Mouse (Mus musculus): ENCODE results near the gene Triap1. TPM values are rescaled to one million over a fixed set of nuclear protein-coding genes. Genes with fewer than 3 reads are reported as not detected.
"Not testable (repeated sequence)": the region's sequence is repeated elsewhere in the genome, so short reads cannot be mapped to it uniquely, and the experiment has no call there.

Gene Triap1
- polyA plus RNA-seq, 1 experiment from 2014 or later = 29.6 TPM

DNA sequence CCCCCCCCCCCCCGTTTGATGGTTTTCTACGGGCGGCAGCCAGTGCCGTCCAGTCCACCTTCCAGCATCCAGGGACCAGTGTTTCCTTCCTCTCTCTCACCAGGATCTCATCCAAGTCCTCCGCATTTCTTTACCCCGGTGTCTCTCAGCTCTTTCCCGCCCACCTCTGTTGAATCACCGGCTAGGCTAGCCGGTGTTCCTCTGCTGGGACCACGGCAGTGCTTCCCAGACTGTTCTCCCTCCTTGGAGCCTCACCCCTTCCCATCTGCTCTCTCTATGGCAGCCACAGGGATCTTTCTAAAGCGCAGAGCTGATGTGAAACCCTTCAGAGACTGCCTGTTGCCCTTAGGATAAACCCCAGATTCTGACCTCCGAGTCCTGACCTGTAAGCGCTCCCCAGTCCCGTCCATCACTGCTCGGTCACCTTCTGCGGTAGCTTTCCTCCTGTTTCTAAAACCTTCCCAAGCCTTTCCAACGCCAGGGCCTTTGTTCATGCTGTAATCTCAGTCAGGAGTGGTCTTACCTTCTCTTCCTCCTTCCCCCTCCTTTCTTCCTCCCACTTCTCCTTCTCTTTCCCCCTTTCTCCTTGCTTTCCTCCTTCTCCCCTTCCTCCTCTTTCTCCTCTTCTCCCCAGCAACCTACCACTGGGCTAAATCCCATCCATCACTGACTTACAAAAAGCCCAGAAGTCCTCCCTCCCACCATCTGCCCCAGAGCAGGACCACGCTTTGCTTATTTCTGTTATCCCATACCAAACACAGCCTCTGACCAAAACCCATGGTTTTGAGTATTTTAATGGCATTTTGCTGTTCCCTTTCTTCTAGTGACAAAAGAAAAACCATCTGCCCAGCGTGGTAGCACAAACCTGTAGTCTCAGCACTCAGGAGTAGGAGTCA lies 22.0 kb downstream of the Triap1 start:
- H3K27me3 ChIP-seq = peaks cover 40% of the 10 kb centered on the region
- H3K27ac ChIP-seq (replicated peaks) = no peak overlapping the region
- H3K9me3 ChIP-seq (replicated peaks) = no peaks in the 10 kb centered on the region
- no peak overlapping the region for H3K9ac ChIP-seq
- no peaks in the 10 kb centered on the region for H3K4me1 ChIP-seq (replicated peaks)
- WGBS (ENCODE audit: insufficient replicate concordance) = 22% methylated on average over 19 of the region's 19 CpGs
- no peak overlapping the region for H3K4me2 ChIP-seq
- no peaks in the 10 kb centered on the region for H3K36me3 ChIP-seq (replicated peaks)
- H3K4me3 ChIP-seq (replicated peaks) = no peak overlapping the region
- ATAC-seq (ENCODE audit: insufficient read depth) = no peak

GRCm38 (mm10) chr5:115364782-115365181 lies 23.8 kb downstream of the Triap1 start:
- H3K4me1 ChIP-seq (replicated peaks) = no peaks in the 10 kb centered on the region
- no peak overlapping the region for H3K4me3 ChIP-seq (replicated peaks)
- WGBS (ENCODE audit: insufficient replicate concordance) = 64% methylated on average over 4 of the region's 4 CpGs
- H3K9ac ChIP-seq = no peak overlapping the region
- H3K27ac ChIP-seq (replicated peaks) = no peak overlapping the region
- H3K9me3 ChIP-seq (replicated peaks) = no peaks in the 10 kb centered on the region
- no peak overlapping the region for H3K4me2 ChIP-seq
- no peaks in the 10 kb centered on the region for H3K36me3 ChIP-seq (replicated peaks)
- peaks cover 34% of the 10 kb centered on the region for H3K27me3 ChIP-seq
- ATAC-seq (ENCODE audit: insufficient read depth) = no peak

- H3K4me3 ChIP-seq (replicated peaks) = no peak overlapping the region
- no peaks in the 10 kb centered on the region for H3K9me3 ChIP-seq (replicated peaks)
- WGBS (ENCODE audit: insufficient replicate concordance) = 37% methylated on average over 9 of the region's 9 CpGs
- H3K36me3 ChIP-seq (replicated peaks) = no peaks in the 10 kb centered on the region
- H3K4me1 ChIP-seq (replicated peaks) = no peaks in the 10 kb centered on the region
- no peak overlapping the region for H3K4me2 ChIP-seq
- no peak for ATAC-seq (ENCODE audit: insufficient read depth)
- H3K27ac ChIP-seq (replicated peaks) = no peak overlapping the region
- H3K9ac ChIP-seq = no peak overlapping the region
- H3K27me3 ChIP-seq = peaks cover 51% of the 10 kb centered on the region
Measured at GRCm38 (mm10) chr5:115371736-115372135, 30.7 kb downstream of the Triap1 start.

- no peak for ATAC-seq (ENCODE audit: insufficient read depth)
- no peaks in the 10 kb centered on the region for H3K36me3 ChIP-seq (replicated peaks)
- H3K4me2 ChIP-seq = no peak overlapping the region
- no peak overlapping the region for H3K9ac ChIP-seq
- no peak overlapping the region for H3K4me3 ChIP-seq (replicated peaks)
- H3K9me3 ChIP-seq (replicated peaks) = no peaks in the 10 kb centered on the region
- WGBS (ENCODE audit: insufficient replicate concordance) = 21% methylated on average over 26 of the region's 26 CpGs
- peaks cover 51% of the 10 kb centered on the region for H3K27me3 ChIP-seq
- H3K27ac ChIP-seq (replicated peaks) = no peak overlapping the region
- no peaks in the 10 kb centered on the region for H3K4me1 ChIP-seq (replicated peaks)
Measured at GRCm38 (mm10) chr5:115373441-115374203, 32.6 kb downstream of the Triap1 start.

DNA sequence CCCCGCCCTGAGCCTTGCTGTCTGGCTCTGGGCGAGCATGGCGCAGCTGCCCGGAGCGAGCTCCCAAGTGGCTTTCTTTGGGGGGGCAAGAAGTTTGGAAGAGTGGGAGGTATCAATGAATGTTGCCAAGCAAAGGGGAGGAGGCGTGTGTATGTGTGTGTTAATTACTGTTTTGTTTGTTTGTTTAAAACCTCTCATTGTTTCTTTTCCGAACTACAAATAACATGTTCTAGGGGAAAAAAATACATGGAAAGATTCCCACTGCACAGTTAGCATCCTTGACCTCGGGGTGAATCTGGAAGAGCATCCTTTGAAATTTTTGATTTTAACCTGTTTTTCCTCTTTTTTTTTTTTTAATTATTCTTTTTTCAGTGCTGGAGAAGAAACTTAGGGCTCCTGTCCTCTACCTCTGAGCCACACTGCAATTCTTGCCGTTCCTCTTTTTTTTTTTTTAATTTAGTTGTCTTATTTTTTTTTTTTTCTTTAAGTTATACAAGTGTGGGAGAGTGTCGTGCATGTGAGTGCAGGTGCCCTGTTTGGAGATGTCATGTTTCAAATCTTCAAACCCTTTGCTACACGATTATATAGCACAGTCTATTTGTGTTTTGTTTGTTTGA lies 33.3 kb downstream of the Triap1 start:
- no peaks in the 10 kb centered on the region for H3K4me1 ChIP-seq (replicated peaks)
- H3K4me3 ChIP-seq (replicated peaks) = no peak overlapping the region
- no peak for ATAC-seq (ENCODE audit: insufficient read depth)
- H3K36me3 ChIP-seq (replicated peaks) = no peaks in the 10 kb centered on the region
- no peak overlapping the region for H3K4me2 ChIP-seq
- H3K27me3 ChIP-seq = peaks cover 51% of the 10 kb centered on the region
- 23% methylated on average over 11 of the region's 11 CpGs for WGBS (ENCODE audit: insufficient replicate concordance)
- no peak overlapping the region for H3K27ac ChIP-seq (replicated peaks)
- no peak overlapping the region for H3K9ac ChIP-seq
- no peaks in the 10 kb centered on the region for H3K9me3 ChIP-seq (replicated peaks)

GRCm38 (mm10) chr5:115375436-115375835 lies 34.4 kb downstream of the Triap1 start:
- no peak overlapping the region for H3K9ac ChIP-seq
- H3K27ac ChIP-seq (replicated peaks) = no peak overlapping the region
- H3K4me1 ChIP-seq (replicated peaks) = no peaks in the 10 kb centered on the region
- WGBS (ENCODE audit: insufficient replicate concordance) = 49% methylated on average over 2 of the region's 2 CpGs
- no peaks in the 10 kb centered on the region for H3K36me3 ChIP-seq (replicated peaks)
- no peak overlapping the region for H3K4me2 ChIP-seq
- no peaks in the 10 kb centered on the region for H3K9me3 ChIP-seq (replicated peaks)
- peaks cover 48% of the 10 kb centered on the region for H3K27me3 ChIP-seq
- no peak overlapping the region for H3K4me3 ChIP-seq (replicated peaks)
- ATAC-seq (ENCODE audit: insufficient read depth) = no peak

GRCm38 (mm10) chr5:115378882-115379281 lies 37.9 kb downstream of the Triap1 start:
- H3K9ac ChIP-seq; H3K4me3 ChIP-seq (replicated peaks); H3K9me3 ChIP-seq (replicated peaks); ATAC-seq (ENCODE audit: insufficient read depth); H3K4me2 ChIP-seq; H3K27ac ChIP-seq (replicated peaks); H3K4me1 ChIP-seq (replicated peaks); H3K36me3 ChIP-seq (replicated peaks): not testable (repeated sequence)
- WGBS (ENCODE audit: insufficient replicate concordance) = 42% methylated on average over 2 of the region's 2 CpGs
- H3K27me3 ChIP-seq = peaks cover 17% of the 10 kb centered on the region

GRCm38 (mm10) chr5:115391935-115392334 lies 50.9 kb downstream of the Triap1 start:
- no peak overlapping the region for H3K27ac ChIP-seq (replicated peaks)
- no peak overlapping the region for H3K9ac ChIP-seq
- H3K36me3 ChIP-seq (replicated peaks) = no peaks in the 10 kb centered on the region
- no peak overlapping the region for H3K4me2 ChIP-seq
- H3K27me3 ChIP-seq = peaks cover 43% of the 10 kb centered on the region
- no peaks in the 10 kb centered on the region for H3K4me1 ChIP-seq (replicated peaks)
- 35% methylated on average over 9 of the region's 9 CpGs for WGBS (ENCODE audit: insufficient replicate concordance)
- H3K9me3 ChIP-seq (replicated peaks) = no peaks in the 10 kb centered on the region
- no peak for ATAC-seq (ENCODE audit: insufficient read depth)
- no peak overlapping the region for H3K4me3 ChIP-seq (replicated peaks)

- Histone ChIP-seq H3K4me1 (replicated peaks) (no peaks in the 10 kb centered on the region), H3K27ac (replicated peaks) (no peak overlapping the region), H3K9ac (no peak overlapping the region), H3K27me3 (peaks cover 53% of the 10 kb centered on the region), H3K9me3 (replicated peaks) (no peaks in the 10 kb centered on the region), H3K4me2 (no peak overlapping the region), H3K36me3 (replicated peaks) (no peaks in the 10 kb centered on the region), H3K4me3 (replicated peaks) (no peak overlapping the region)
- WGBS (ENCODE audit: insufficient replicate concordance) = 40% methylated on average over 1 of the region's 1 CpGs
- ATAC-seq (ENCODE audit: insufficient read depth) = no peak
Measured at GRCm38 (mm10) chr5:115392969-115393368, 51.9 kb downstream of the Triap1 start.

Data from liver, embryonic 15.5 days (tissue).